Mouse (Mus musculus) embryo, embryonic 10 days (tissue): ENCODE results near the gene Dhx30.
"Not testable (repeated sequence)": the region's sequence is repeated elsewhere in the genome, so short reads cannot be mapped to it uniquely, and the experiment has no call there.

Experiments used
- DNase-seq: peaks from one replicate; pipeline ENCODE4 v3.0.0-alpha.2; 2015; ENCODE audit warnings: low spot score

Dhx30 gene

GRCm38 (mm10) chr9:110094761-110095160 lies 22.9 kb downstream of the Dhx30 start:
- no peak for DNase-seq

- DNase-seq = no peak
These were observed 24.3 kb downstream of the Dhx30 start for GRCm38 (mm10) chr9:110093303-110093702.

DNA sequence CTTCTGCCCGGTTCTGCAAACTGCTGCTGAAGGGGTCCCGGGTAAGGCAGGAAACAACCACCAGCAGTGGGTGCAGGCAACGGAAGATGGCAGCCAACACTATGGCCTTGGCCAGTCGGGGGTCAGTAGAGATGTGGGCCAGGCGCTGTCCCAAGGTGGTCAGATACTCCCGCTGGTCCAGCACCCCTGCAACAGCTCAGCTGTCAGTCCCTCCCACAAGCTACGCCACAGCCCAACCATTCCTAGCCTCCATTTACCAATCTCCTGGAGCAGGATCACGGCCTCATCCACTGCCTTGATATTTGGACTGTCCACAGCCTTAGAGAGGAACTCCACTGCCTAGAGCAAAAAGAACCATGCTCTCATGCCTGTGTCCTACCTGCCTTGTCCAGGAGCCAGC lies 31.9 kb downstream of the Dhx30 start:
- DNase-seq = no peak

DNA sequence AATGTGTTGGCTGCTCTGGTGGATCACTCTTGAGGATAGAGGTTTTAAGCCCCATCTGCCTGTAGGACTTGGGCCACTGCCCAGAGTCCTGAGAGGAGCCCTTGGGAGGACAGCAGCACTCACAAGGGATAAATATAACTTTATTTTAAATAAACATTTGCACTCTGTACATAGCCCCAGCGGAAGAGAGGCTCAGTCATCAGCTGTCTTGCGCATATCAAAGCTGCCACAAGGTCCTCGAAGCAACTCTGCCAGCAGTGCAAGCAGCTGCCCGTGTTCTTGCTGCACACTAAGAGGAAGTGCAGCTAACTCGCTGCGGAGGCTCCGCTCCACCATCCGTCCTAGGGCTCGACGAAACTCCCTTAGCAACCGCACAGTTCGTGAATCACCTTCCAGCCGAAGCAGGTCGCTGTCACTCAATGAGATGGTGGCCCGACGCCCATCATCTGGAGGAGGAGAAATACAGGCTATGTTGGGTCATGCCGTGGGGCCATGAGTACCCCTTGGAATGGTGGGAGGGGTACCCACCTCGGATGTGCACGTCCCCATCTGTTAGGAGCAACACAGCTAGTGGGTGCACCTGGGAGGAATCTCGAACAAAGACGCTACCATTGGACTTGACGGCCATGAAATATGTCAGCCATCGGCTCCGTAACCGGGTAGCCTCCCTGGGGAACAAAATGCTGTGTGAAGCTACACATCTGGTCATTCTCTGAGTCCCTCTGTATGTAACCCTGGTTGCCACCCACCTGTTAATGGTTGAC lies 33.2 kb downstream of the Dhx30 start:
- DNase-seq = no peak

DNA sequence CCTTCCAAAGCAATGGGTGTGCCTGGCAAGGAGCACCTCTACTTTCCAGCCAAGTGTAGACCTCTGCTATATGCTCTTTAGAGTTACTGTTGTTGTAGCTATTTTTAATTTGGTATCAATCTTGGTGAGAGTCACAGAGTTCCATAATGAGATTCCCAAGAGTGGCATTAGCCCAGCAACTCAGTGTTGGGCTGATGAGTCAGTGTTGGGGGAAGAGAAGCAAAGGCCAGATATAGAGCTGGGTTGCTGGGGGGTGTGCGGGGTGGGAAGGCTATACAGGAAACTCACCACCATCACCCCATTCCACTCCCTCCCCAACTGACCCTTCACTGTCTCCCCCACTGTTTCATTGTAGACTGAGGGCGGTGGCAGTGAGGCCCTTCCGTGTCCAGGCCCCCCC lies 36.6 kb downstream of the Dhx30 start:
- DNase-seq = no peak

DNA sequence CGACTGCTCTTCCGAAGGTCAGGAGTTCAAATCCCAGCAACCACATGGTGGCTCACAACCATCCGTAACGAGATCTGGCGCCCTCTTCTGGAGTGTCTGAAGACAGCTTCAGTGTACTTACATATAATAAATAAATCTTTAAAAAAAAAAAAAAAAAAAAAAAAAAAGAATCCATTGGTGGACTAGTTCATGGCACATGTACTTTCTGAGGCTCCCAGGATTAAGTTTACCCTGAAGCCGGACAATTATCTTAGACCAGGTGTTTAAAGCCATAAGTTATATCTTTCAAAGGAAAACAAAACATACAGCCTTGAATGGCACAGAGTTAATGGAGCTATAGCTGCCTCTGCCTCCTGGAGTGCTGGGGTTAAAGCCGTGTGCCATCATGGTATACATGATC lies 41.2 kb downstream of the Dhx30 start:
- DNase-seq = not testable (repeated sequence)

DNA sequence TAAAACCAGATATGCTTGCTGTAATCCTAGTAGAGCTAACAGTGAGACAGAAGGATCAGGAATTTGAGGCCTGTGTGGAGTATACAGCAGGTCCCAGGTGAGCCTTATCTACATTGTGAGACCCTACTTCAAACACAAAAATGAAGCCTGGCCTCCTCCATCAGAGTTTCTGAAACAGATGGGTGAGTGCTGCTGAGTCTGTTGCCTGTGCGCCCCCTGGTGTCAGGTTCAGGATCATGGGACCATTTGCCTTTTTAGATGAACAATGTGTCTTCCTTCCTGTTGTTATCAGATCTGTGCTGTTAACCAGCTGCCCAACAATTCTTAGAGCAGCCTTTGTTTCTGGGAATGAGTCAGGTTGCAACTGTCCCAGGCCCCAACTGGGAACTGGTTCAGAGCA lies 45.8 kb downstream of the Dhx30 start:
- peak; percentile 88 for DNase-seq

DNA sequence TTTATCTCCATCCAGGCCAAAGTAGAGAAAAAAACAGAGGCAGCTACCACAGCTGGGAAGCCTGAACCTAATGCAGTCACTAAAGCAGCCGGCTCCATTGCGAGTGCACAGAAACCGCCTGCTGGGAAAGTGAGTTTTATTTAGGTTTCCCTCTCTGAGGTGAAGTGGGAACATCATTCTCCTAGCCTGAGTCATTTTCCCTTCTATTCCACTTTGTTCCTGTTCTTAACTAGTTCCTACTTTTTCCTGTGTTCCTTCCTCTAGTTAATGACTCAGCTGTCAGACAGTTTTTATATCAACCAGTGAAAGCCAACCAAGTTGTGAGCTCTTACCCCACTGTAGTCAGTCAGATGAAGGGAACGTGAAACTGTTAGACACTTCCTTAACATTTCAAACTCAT lies 46.6 kb downstream of the Dhx30 start:
- no peak for DNase-seq

GRCm38 (mm10) chr9:110070358-110070757 lies 47.3 kb downstream of the Dhx30 start:
- DNase-seq = no peak

GRCm38 (mm10) chr9:110068745-110069144 lies 48.9 kb downstream of the Dhx30 start:
- no peak for DNase-seq

DNA sequence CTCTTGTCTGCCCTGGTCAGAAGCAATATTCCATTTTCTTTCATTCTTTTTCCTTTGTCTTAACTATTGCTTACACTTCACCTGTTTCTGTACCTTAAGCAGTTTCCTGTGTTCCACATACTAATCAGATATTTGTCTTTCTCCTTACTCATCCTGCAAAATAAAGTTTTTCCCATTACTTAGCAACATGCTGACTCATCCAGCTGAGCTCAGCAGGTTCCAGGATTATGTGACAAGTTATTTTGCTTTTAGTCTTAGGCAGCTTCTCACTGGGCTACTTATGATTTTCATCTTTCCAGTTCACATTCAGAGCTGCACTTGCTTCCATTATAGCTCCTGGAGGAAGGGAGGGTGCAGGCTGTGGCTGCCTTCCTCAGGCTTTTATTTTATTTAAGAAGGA lies 53.0 kb downstream of the Dhx30 start:
- DNase-seq = no peak

DNA sequence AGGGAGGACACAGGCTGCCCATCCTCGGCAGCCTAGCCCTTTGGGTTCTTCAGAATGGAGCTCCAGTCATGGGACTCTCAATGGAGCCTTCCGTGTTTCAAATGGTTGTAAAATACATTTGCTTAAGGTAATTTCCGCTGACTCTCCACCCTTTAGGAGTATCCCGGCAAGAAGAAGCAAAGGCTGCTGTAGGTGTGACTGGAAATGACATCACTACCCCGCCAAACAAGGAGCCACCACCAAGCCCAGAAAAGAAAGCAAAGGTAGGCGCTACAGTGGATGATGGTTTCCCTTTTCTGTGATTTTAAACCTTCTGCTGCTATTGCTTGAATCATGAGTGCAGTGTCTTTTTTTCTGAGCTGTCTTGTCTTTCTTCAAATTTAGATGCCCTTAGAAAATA lies 54.8 kb downstream of the Dhx30 start:
- DNase-seq = no peak

DNA sequence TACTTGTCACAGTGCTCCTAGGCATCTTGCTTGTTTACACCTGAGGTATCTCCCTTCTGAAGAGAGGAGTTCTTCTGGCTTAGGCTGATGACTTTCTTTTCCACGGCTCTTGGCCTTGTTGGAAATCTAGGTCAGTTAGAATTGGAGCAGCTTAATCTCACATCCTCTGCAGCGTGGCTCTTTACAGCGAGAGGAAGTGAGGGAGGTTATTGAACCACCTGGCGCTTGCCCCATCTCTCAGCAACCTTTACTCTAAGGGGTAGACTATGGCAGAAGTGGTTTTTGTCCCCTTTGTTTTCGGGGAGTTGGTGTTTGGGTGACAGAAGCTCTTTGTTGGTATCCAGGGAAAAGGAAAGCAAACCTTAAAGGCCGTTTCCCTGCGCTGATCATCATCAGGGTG lies 55.2 kb downstream of the Dhx30 start:
- no peak for DNase-seq

DNA sequence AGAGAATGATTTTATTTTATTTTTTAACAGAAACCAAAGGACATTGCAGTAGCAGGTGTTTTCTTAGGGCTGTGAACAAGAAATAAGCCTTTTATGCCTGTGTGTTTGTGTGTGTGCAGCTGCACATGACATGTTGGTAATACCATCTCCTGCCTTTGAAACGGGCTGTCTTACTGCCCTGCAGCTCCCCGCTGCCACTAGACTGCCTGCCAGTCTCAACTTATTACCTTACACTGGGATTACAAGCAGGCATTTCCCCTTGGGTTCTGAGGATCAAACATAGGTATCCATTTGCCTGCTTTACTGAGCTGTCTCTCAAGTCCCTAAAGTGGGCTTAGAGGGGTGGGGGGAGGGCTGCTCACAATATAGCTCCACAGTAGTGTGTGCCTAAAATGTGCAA lies 56.9 kb downstream of the Dhx30 start:
- no peak for DNase-seq

DNA sequence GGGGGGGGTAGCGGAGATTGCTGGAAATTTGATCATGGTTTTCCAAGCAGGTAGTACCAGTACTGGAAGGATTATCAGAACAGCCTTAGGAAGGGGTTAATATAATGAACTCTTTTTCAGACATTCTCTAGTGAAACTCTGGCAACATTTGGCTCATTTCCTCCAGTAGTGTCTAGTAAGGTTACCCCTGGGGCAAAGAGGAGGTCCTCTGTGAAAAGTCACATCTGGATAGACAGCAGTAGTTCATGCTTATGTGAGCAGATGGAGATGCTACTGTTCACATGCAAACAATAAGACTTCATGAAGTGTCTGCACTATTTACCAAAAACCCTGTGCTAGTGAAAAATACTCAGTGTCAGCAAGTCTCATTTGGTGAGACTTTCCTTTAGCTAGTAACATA lies 60.4 kb downstream of the Dhx30 start:
- no peak for DNase-seq

DNA sequence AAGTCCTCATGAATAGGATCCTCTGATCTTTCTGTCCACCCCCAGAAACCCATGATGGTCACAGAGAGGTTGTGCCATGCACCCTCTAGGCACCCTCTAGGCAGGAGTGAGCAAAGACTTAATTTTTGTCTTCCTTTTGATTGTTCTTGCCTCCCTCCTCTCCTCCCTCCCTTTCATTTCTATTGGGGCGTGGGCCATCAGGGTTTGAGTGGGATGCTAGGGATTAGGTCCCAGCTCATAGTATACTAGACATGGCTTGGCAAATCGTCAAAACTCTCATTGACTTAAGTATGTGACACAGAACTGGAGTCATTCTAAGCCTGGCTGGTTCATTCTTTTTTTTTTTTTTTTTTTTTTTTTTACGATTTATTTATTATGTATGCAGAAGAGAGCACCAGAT lies 62.8 kb downstream of the Dhx30 start:
- DNase-seq = no peak

DNA sequence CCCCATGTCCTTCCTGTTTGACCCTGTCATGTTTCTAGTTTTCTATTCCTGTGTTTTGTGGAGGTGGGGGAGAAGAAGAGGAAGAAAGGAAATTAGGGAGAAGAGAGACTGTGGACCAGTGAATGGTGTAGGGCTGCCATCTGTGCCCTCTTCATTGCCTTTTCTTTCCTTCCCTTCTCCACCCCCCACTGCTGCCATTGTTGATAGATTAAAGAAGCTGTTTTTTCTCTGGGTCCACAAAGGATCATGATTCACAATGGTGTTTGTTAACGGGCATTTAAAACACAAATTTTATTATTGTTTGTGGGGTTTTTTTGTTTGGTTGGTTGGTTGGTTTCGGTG lies 63.6 kb downstream of the Dhx30 start:
- no peak for DNase-seq

DNA sequence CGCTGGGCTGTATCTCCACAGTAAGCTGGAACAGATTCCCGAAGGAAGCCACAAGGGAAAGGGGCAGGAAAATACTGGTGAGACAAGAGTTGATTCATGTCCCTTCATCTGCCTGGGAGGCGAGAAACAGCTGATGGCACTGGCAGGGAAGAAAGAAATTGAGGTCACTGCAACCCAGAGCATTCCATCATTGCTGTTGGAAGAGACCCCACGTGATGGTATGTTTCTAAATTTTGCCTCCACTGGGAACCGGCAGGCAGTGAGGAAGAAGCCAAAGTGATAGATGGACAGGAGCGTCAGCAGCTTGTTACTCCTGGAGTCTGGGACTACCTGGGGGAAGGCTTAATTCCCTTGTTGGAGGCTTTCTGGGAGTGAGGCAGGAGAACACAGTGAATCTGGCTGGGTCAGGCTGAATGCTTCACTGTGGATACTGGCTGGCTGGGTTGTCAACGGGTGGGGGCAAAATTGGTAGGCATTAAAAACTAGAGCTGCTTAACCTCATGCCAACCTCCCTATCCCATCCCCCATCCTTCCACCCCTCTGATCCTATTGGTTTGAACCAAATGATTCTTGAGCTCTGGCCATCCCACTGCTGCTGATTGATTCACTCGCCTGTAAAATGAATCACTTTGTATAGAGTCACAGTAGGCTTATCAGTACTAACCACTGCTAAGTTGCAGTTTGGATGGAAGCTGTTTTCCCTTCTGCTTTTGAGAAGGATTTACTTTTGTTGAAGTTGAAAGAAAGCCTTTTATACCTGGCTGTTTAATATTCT lies 64.1 kb downstream of the Dhx30 start:
- peak; percentile 52 for DNase-seq

- no peak for DNase-seq
These were observed 64.7 kb downstream of the Dhx30 start for GRCm38 (mm10) chr9:110052951-110053304.

GRCm38 (mm10) chr9:110051869-110052661 lies 65.6 kb downstream of the Dhx30 start:
- peak; percentile 36 for DNase-seq

DNA sequence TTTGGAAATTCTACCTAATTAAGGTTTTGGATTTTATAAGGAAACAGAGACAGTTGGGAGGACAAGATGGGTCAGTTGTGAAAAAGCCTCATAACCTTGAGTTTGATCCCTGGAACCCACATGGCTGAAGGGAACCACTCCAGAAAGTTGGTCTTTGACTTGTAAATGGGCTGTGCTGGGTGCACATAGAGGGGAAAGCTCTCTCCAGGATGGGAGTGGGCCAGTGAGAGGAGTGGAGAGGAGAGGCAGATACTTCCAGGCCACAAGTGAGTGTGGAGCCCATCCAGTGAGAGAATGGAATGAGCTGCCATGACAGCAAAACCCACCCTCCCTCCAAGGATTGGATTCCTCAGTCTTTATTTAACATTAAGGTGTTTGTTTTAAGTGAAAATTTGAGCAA lies 66.4 kb downstream of the Dhx30 start:
- no peak for DNase-seq

- peak; percentile 13 for DNase-seq
These were observed 69.8 kb downstream of the Dhx30 start for GRCm38 (mm10) chr9:110047857-110048256.

DNA sequence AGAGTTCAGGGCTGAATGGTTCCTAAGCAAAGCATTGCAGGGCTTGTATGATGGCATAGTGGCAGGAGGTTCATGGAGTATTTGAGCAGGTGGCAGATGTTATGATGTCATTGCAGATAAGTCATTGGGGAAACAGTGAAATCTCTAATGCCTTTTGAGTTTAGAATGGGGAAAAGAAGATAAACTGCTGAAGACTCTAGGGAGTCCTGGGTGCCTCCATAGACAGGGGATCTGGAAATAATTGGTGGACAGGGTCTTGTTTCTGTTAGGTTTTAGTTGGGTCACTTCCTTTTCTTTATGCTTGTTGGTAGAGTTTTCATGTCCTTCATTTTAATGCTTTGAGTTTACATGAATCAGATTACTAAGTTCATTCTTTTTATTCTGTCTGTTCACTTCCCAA lies 70.4 kb downstream of the Dhx30 start:
- no peak for DNase-seq
